Mouse (Mus musculus) inflammation-experienced regulatory T-cells, adult 16 weeks (primary cell): ENCODE data around the gene Card9. TPM values are rescaled to one million over a fixed set of nuclear protein-coding genes. Genes with fewer than 3 reads are reported as not detected.

Experiments used
- polyA plus RNA-seq: library from polyadenylated mRNA; unstranded; fragments of 100-300 nt; shearing (Covaris generic); gene quantifications from one replicate; pipeline ENCODE4 v1.2.1, GENCODE M21; 2017

Card9 gene
- polyA plus RNA-seq = 3.7 TPM

DNA sequence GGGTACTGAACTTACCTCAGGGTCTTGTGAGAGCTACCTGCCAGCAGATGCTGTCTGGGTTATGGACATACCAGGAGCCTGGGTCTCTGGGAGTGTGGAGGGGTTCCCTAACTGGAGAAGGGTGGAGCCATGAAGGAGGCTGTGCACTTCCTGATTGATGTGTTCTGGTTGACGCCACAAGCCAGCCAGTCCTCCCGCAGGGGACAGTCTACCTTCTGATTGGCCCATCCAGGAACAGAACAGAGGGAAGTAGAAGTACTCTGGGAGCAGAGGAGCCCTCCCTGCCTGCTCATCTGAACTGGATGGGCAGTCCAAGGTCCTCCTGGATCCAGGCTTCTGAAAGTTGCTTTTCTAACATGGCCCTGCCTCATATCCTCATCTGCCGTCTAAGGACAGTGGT lies at the start of gene Card9:
Card9 (minus strand) TSS at position 147 of the 400 bp plus-strand sequence.

DNA sequence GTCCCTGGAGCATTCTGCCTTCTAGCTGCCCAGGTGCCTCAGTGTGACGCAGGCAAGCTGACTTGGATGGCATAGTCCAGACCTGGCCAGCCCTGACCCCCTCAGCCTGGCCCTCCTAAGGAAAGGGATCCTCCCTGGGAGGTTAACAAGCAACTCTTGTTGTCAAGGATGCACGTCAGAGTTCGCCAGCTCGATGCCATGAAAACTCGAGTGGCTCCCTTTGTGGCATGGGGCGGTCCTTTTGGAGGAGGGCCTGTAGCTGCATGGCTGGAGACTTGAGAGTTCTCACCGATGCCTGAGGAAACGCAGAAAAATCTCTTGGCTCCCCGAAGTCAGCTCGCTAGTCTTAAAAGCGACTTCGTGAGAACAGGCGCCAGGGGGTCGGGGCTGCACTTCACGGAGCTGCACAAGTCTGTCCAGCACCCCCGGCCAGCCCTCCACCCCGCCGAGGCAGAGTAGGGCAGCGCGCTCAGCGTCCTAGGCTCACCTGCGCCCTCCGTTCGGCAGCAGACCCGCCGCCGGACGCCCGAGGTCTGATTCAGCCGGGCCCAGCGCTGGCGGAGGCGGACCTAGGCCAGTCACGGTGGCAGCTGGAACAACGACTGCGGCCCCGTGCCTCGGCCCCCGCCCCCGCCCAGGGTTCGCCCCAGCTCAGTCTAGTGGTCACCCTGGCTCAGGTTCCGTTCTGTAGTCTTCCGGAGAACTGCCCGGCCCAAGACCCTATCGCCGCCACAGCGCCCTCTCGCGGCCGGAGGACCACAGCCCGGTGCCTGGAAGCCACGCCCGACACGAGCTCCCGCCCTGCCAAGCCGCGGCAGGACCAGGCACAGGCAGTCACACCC lies 48.0 kb upstream of the Card9 start, which contains the start of gene Inpp5e:
Inpp5e (minus strand) TSS at position 689 of the 842 bp plus-strand sequence.

DNA sequence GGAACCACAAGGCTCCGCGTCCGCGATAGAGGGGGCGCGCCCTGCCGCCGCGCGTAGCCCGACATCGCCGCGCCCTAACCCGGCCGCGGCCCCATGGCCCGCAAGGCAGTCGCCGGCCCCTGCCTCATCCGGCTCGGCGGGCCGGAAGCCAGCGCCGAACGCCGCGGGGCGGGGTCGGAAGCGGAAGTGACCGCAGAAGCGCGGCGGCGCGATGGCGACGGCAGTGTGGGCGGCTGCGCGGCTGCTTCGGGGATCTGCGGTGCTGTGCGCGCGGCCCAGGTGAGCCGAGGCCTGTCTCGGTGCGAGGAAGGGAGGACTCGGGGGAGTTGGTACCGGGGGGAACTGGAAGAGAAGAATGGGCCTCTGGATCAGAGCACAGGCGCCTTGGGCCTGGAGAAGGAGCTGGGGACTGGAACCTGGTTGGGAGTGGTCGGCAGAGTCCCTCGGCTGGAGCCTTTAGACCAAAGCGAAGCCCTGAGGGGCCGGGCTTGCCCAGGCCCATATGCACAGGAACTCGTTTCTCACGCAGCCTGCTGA lies 28.5 kb upstream of the Card9 start, which contains the start of the genes Entr1 and Pmpca:
Entr1 (minus strand) TSS at position 163 of the 537 bp plus-strand sequence.
Pmpca (plus strand) TSS at position 186 of the 537 bp plus-strand sequence.

DNA sequence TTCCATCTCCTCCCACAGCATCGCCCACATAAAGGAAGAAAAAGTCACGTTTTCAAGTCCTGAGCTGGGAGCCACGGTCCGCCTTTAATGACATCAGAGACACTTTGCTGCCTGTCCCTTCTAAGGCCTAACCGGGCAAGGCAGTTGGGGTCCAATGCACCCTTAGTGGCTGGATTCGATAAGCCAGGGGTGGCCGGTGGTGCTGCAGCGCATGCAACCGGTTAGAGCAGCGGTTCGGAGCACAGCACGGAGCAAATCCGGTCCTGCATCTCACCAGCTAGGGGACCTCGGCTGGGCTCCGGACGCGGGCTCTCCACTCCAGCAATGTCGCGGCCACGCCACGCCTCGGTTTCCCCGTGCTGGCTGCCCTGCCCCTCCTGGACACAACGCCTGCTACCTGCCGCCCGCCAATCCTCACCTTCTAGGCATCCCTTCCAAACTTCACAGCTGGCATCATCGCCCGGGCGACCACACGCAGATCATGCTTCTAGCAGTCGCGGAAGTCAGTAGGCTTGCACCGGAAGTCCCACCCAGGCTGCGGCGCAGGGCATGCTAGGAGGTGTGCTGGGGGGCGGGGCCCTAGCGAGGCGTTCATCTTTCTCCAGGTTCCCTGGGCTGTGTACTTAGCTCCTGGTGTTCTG lies 19.5 kb upstream of the Card9 start, which contains the start of gene Snapc4:
Snapc4 (minus strand) TSS at position 523 of the 641 bp plus-strand sequence.

DNA sequence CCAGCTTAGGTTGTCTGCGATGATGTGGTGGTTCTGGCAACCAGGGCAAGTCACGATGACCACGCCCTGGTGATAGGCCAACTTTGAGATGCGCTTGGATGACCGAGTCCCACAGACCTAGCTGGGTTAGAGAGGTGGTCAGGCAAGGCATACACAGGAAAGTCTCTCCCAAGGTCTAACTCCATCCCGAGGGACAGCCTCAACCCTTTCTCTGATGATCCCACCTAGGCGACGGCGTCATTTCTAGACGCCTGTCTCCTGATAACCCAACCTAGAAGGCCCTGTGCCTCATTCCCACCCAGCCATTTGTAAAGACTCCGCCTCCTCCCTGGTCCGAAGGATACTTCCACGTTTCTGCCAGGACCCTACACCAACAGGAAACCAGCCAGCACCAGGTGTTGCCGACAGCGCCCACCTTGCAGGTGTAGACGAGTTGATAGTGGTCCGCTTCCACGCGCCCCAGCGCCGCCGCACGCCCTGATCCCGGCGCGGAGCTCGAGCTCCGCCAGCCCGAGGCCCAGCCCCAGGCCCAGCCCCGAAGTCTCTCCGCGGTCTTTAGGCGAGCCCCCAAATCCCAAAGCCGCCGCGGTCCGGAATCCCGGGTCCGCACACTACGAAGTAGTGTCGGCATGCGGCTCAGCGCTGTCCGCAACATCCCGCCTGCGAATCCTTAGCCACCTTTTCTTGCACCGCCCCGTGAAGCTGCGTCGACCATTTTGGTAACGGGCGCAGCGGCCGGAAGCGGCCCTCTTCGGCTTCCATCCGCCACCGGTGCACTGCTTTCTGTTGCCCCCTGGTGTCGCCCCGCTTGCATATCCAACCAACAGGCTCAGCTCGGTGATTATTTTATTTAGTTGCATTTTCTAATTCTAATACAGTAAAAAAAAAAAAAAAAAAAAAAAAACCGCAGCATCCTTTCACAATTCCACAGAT lies 9.1 kb downstream of the Card9 start, which contains the start of gene Dnlz:
Dnlz (minus strand) TSS at position 753 of the 933 bp plus-strand sequence.

DNA sequence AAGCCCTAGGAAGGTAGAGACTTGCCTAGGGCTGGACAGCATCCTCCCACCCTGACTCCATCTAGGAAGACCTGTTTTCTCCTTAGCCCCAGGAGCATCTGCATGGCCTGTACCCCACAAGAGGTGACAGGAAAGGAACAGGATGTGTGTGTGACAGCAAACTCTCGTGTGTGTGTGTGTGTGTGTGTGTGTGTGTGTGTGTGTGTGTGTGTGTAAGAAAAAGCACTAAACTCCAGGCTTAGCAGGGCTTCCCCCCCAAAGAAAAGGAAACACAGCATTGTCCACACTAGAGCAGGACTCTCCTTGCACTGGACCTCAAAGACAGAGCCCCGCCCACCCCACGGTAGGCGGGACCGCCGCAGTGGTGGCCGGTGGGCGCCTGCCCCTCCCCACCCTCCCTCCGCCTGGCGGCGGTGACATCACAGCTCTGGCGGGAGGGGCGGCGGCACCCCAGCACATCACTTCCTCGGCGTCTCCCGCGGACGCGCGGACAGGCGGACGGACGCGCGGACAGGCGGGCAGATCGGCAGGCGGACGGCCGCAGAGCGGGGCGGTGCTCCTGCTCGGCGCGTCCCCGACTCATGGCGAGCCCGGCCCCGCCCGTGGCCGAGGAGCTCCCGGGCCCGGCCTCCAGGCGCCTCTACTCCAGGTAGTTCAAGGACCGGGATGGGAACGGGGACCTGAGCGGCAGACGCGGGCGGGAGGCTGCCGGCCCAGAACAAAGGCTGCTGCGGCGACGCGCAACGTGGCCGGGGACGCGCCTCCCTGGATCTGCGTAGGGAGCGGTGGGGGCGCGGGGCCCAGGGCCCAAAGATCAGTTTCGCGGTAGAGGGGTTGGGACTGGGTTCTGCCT lies 45.4 kb downstream of the Card9 start, which contains the start of gene Gpsm1:
Gpsm1 (plus strand) TSS at position 444 of the 853 bp plus-strand sequence.

Other genes with a start within 250 kb of the Card9 start
- 0.85 TPM for gene Nacc2, start 237.7 kb downstream of the Card9 start, polyA plus RNA-seq
- not detected for gene Lhx3, start 152.6 kb downstream of the Card9 start, polyA plus RNA-seq
- gene Qsox2, start 123.4 kb downstream of the Card9 start, polyA plus RNA-seq = 2.9 TPM
- gene Ccdc187, start 66.4 kb downstream of the Card9 start, polyA plus RNA-seq = not detected
- gene Gpsm1, start 45.4 kb downstream of the Card9 start, polyA plus RNA-seq = 8.8 TPM
- gene Dnlz, start 8.8 kb downstream of the Card9 start, polyA plus RNA-seq = 16.5 TPM
- gene Snapc4, start 19.7 kb upstream of the Card9 start, polyA plus RNA-seq = 53.5 TPM
- 55.7 TPM for gene Entr1, start 28.4 kb upstream of the Card9 start, polyA plus RNA-seq
- 118 TPM for gene Pmpca, start 28.4 kb upstream of the Card9 start, polyA plus RNA-seq
- gene Inpp5e, start 48.3 kb upstream of the Card9 start, polyA plus RNA-seq = 28.3 TPM
- gene Sec16a, start 84.3 kb upstream of the Card9 start, polyA plus RNA-seq = 72.4 TPM
- gene Notch1, start 155.7 kb upstream of the Card9 start, polyA plus RNA-seq = 22.0 TPM
- gene Egfl7, start 219.1 kb upstream of the Card9 start, polyA plus RNA-seq = 0.66 TPM
- gene Gm20532, start 225.7 kb upstream of the Card9 start, polyA plus RNA-seq = not detected
- 10.2 TPM for gene Agpat2, start 243.5 kb upstream of the Card9 start, polyA plus RNA-seq